Mouse (Mus musculus) heart, postnatal 14 days (tissue): ENCODE data around the gene Flt3l. TPM values are rescaled to one million over a fixed set of nuclear protein-coding genes. Genes with fewer than 3 reads are reported as not detected.
"Not testable (repeated sequence)": the region's sequence is repeated elsewhere in the genome, so short reads cannot be mapped to it uniquely, and the experiment has no call there.

Experiments used
- DNase-seq, 2 experiments: peaks; one replicate each; pipeline ENCODE4 v3.0.0; 2021 to 2022
- intact Hi-C: fragments of 180-260 bp; cut with DNase I; formaldehyde crosslinking; loops from one replicate; pipeline ENCODE4 v1.15.1; 2025
- long read RNA-seq, 2 experiments: library from polyadenylated mRNA; stranded (forward); transcript quantifications; one replicate each; pipeline ENCODE4 v2.0.0; 2021
- total RNA-seq, 2 experiments: library from RNA; stranded (reverse); gene quantifications; 2 replicates each; pipeline ENCODE4 v1.2.3; 2021

Flt3l gene
- 1 to 10 TPM; 4.3 to 5.8 TPM for total RNA-seq
- long read RNA-seq, experiment 1, partial matches to known transcripts, result 1 of 4 reads
- long read RNA-seq, experiment 1, other reads (novel, unspliced or antisense), result 2 of 4 reads
- long read RNA-seq, experiment 2, partial matches to known transcripts, result 0 of 2 reads
- long read RNA-seq, experiment 2, other reads (novel, unspliced or antisense), result 1 of 2 reads

DNA sequence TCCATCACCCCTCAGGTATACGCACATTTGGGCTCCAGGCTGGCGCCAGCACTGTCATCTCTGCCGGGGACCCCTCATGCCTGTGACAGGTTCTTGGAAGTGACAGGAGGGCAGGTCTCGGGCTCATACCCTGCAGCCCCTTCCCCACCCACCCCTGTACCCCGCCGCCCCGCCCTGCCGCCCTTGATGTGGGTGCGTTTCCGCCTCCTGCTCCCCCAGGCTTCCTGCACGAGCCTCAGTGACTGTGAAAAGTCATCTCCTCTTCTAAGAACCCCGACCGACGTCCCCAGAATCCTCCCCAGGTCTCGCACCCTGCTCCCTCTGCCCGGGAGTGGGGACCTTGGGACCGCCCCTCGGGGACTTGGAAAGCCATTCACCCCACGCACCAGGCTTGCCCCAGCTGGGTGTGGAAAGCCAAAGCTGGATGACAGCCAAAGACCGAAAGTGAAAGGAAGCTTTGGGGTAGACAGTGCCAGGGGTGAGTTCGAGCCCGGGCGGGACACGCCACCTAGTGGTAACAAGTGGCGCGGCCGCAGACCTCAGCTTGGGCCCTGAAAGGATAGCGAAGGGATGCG is at the start of gene Flt3l, which contains the start of gene Gm45713:
TSS of gene Flt3l (minus strand) at position 440 of the 575 bp plus-strand sequence.
TSS of gene Gm45713 (minus strand) at position 239 of the 575 bp plus-strand sequence.
- intact Hi-C loops, result loop anchor here (1.0 kb wide), 1 partner anchor 56 kb away; no protein-coding TSS in a partner anchor
- DNase-seq, result peak; percentile 93 to 97

GRCm38 (mm10) chr7:45185921-45186320 is 49.7 kb upstream of the Flt3l start:
- DNase-seq, result no peak
- intact Hi-C loops, result no loop called here

- intact Hi-C loops, result no loop called here
- DNase-seq, result no peak
These were observed 47.4 kb upstream of the Flt3l start for GRCm38 (mm10) chr7:45183672-45184071.

DNA sequence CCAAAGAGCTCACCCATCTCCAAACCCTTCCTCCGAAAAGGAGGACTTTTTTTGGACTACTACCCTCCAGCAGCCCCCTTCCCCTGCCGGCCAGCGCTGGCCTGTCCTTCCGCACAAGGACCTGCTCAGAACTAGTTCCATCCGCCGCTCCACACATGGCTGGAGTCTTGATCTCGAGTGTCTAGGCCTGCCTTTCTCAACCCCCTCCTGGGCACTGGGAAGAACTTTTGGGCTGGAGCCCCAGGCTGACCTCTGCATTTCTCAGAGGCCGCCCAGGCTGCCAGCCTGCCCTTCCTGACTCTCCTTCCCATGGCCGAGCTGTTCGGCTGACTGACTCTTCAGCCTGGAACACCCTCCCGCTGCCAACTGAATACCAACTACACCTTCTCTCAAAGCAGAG is 46.4 kb upstream of the Flt3l start:
- DNase-seq, result no peak

GRCm38 (mm10) chr7:45182199-45182601 is 46.0 kb upstream of the Flt3l start:
- intact Hi-C loops, result no loop called here
- peak; percentile 84 to 88 for DNase-seq

More for the DNA sequence above, 46.4 kb upstream of the Flt3l start:
- intact Hi-C loops, result no loop called here

GRCm38 (mm10) chr7:45181540-45181939 is 45.3 kb upstream of the Flt3l start:
- DNase-seq, result peak in 1 of 2 experiments; percentile 34
- intact Hi-C loops, result no loop called here

DNA sequence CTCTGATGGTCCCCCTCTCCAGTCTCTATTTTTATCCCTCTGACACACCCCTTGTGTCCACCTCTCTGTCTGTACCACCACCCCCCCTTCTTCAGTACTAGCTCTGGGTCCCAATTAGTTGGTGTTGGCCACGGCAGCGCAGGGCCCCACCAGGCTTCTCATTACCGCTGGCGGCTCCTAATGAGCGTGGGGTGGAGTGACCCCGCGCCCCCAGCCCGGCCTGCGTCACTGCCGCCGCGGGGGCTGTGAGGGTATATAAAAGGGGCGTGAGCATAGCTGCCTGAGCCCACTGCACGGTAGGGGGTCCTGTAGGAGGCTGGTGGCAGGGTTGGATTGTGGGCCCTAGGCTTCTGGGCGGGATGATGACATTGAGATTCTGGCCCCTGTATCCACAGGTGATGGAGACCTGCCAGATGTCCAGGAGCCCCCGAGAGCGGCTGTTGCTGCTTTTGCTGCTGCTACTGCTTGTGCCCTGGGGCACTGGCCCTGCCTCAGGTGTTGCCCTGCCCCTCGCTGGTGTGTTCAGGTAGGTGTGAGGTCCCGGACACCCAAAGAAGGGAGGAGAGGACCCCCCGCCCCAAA is 44.8 kb upstream of the Flt3l start, which contains the start of gene Pth2:
TSS of gene Pth2 (plus strand) at position 100 of the 582 bp plus-strand sequence.
- intact Hi-C loops, result no loop called here
- DNase-seq, result no peak

DNA sequence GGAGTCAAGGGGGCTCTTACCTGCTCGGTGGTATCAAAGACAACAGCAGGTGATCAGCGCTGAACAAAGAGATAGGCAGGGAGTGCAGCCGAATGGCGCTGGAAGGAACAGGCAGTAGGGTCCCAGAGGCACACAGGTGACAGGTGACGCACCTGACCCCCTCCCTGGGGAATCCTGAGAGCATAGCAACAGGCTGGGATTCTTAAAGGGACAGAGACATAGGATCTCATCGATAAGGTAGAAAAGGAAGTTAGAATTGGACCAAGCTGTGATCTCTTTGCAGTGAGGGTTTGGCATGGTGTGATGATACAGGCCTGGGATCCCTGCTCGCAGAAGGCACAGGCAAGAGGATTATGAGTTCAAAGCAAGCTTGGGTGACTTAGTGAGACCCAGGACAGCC is 43.2 kb upstream of the Flt3l start, which contains the start of gene Gfy:
TSS of gene Gfy (minus strand) at position 101 of the 400 bp plus-strand sequence.
- intact Hi-C loops, result no loop called here
- DNase-seq, result no peak

DNA sequence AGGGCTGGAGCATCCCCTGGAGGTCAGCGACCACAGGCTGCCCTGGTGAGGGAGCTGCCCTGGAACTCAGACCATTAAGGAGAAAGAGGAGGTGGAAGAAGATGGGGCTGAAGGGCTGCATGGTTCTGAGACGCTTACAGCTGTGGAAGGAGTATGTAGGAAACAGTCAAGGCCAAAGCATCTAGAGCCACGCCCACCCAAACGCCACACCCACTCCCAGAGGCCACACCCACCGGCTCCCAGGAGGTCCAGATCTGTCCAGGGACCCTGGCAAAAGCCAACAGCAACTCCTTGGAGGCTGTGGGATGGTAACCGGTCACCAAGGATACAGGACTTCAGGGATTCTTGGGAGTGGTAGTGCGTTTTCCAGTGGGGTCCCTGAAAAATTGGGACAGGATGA is 42.3 kb upstream of the Flt3l start:
- DNase-seq, result no peak

GRCm38 (mm10) chr7:45176356-45176755 is 40.1 kb upstream of the Flt3l start:
- no peak for DNase-seq
- intact Hi-C loops, result no loop called here

More for the DNA sequence above, 42.3 kb upstream of the Flt3l start:
- intact Hi-C loops, result no loop called here

DNA sequence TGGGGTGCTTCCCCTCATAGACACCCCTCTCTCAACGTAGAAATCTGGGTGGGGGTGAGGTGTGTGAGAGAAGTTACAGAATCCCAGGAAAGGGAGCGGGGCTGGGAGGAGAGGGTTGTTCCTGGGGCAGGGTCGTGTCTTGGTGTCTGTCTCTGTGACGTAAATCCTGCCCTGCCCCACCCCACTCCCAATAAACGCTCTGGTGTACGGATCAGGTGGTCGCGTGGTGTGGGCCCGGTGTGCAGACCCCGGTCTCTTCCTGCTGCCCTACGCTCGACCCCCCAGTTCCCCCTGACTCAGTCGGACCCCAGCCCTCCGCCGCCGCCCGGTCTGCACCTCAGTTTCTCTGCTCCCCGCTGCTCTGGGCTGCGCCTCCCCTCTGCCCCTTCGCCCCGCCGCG is 39.7 kb upstream of the Flt3l start:
- intact Hi-C loops, result no loop called here
- no peak for DNase-seq

DNA sequence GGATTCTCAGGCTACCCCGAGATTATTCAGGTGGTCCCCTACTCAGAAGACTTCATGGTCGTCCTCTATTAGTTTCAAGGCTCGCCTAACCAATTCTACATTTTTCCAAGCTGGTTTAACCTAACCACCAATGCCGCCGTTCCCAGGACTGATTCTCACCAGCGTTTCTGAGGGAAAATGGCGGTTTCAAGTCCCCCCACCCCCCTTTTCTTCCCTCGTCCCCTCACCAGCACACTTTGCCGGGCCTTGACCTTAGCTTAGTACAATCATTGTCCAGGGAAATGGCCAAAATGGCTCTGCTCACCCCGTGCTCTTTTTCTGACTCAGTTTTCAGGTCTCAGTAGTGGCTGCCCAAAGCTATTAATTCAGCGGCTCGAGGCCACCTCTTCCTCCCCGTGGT is 39.2 kb upstream of the Flt3l start:
- no peak for DNase-seq
- intact Hi-C loops, result no loop called here

GRCm38 (mm10) chr7:45174567-45175280 is 38.5 kb upstream of the Flt3l start:
- intact Hi-C loops, result no loop called here
- no peak for DNase-seq

DNA sequence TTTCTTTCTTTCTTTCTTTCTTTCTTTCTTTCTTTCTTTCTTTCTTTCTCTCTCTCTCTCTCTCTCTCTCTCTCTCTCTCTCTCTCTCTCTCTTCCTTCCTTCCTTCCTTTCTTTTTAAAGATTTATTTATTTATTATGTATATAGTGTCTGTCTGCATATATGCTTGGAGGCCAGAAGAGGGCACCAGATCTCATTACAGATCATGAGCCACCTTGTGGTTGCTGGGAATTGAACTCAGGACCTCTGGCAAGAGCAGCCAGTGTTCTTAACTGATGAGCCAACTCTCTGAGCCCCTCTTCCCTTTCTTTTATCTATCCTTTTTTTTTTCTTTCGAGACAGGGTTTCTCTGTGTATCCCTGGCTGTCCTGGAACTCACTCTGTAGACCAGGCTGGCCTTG is 37.5 kb upstream of the Flt3l start:
- DNase-seq, intact Hi-C loops: not testable (repeated sequence)

- no peak for DNase-seq
- intact Hi-C loops, result no loop called here
These were observed 36.7 kb upstream of the Flt3l start for GRCm38 (mm10) chr7:45172974-45173373.

GRCm38 (mm10) chr7:45169495-45169894 is 33.3 kb upstream of the Flt3l start:
- intact Hi-C loops, result no loop called here
- DNase-seq, result no peak

DNA sequence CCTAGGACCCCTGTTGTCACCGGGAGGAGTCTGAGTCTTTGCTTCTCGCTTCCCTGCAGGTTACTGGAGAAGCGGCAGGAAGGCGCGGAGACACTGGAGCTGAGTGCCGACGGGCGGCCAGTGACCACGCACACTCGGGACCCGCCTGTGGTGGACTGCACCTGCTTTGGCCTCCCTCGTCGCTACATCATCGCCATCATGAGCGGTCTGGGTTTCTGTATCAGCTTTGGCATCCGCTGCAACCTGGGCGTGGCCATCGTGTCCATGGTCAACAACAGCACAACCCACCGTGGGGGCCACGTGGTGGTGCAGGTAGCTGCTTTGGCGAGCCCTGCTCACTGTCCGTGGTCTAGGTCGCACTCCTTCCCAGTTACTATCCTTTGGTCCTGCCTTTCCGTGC is 32.4 kb upstream of the Flt3l start:
- no peak for DNase-seq
- intact Hi-C loops, result no loop called here

DNA sequence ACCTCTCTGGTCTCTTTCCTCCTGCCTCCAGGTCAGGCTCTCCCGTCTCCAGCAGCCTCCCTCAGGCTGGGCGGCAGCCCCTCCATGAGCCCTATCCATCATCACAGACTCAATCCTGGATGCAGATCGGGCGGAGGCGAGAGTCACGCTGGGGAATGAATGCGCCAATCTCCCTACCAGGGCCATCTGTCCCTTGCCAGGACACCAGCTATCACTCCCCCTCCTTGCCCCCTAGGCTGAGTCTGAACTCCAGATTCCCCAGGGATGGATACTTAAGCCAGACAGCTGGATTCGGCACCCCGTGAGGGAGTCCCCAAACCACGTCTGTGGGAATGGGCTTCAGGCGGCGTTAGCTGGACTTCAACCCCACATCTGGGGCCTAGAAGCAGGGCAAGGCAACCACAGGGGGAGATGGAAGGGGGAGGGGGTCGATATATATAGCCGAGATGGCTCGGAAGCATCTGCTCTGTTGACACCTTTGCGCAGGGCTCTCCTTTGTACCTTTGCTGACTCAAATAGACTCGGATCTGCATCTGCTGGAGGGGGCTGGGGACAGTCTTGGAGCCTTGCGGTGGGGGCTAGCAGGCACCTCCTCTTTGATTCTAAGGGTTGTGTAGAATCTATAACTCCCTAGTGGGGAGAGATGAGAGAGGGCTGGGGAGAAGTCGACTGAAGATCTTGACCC is 31.7 kb upstream of the Flt3l start:
- intact Hi-C loops, result no loop called here
- no peak for DNase-seq

- intact Hi-C loops, result no loop called here
- no peak for DNase-seq
These were observed 30.7 kb upstream of the Flt3l start for GRCm38 (mm10) chr7:45166950-45167401.

DNA sequence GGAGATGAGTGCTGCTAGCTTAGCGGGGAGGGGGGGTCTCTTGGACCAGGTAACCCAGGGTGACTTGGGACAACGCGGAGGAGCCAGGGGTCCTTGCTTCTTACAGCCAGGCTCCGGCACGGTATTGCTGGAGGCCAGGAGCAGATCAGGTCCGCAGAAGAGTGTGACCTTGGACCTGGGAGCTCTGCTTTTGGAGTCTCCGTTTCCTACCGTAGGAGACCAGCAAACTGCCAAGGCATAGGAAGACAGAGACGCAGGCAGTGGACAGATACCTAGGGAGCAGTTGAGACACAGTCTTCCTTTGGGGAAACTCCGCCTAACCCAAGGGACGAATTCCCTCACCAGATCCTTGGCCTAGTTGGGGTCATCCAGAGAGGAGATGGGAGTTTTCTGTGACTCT is 29.5 kb upstream of the Flt3l start:
- intact Hi-C loops, result no loop called here
- no peak for DNase-seq
